Mouse (Mus musculus) kidney, adult 8-10 months (tissue): ENCODE measurements around the gene Vps13a.

Source experiments
- DNase-seq, 2 experiments: peaks; one replicate each; pipeline ENCODE4 v3.0.0; 2022

Vps13a gene

DNA sequence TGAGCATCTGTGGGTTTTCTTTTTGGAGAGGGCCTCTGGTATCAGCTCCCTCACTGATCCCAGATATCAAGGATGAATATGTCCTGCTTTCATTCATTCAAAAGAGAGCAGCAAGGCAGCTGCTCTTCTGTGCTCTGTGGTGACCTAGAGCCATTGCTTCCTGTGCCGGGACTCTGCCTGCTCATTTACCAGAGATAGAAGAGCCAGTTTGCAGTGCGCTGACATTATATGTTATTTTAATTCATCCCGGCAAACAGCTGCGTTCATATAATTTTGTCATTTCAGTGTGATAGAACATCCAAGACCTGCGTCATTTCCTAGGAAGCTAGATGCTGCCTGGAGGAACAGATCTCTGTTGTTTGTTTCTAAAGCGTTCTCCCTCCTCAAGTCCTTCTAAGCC is 203.9 kb downstream of the Vps13a start:
- no peak for DNase-seq
